Mouse (Mus musculus): Measurements from ENCODE around the gene Fcrl6. TPM values are rescaled to one million over a fixed set of nuclear protein-coding genes. Genes with fewer than 3 reads are reported as not detected.

Gene Fcrl6
- total RNA-seq, 2 experiments from 2014 or later: not detected

- no peak for DNase-seq
- intact Hi-C loops (cut with DNase I; ENCODE audit: low total_unique reads): no loop called here
Observed at GRCm38 (mm10) chr1:172555638-172556037, 46.7 kb downstream of the Fcrl6 start, which contains the start of gene Vsig8. Vsig8 (plus strand) TSS chr1:172555938.

- DNase-seq: no peak
- intact Hi-C loops (cut with DNase I; ENCODE audit: low total_unique reads): no loop called here
Observed at GRCm38 (mm10) chr1:172552623-172553022, 49.7 kb downstream of the Fcrl6 start.

- DNase-seq: no peak
- intact Hi-C loops (cut with DNase I; ENCODE audit: low total_unique reads): no loop called here
Observed at GRCm38 (mm10) chr1:172551009-172551408, 51.3 kb downstream of the Fcrl6 start.

- intact Hi-C loops (cut with DNase I; ENCODE audit: low total_unique reads): no loop called here
Observed at GRCm38 (mm10) chr1:172550551-172550951, 51.8 kb downstream of the Fcrl6 start.

GRCm38 (mm10) chr1:172549717-172550116 is 52.6 kb downstream of the Fcrl6 start:
- intact Hi-C loops (cut with DNase I; ENCODE audit: low total_unique reads): no loop called here
- DNase-seq: no peak

More at GRCm38 (mm10) chr1:172550551-172550951, 51.8 kb downstream of the Fcrl6 start:
- no peak for DNase-seq

- no peak for DNase-seq
- intact Hi-C loops (cut with DNase I; ENCODE audit: low total_unique reads): no loop called here
Observed at GRCm38 (mm10) chr1:172549314-172549713, 53.0 kb downstream of the Fcrl6 start.

- no peak for DNase-seq
- intact Hi-C loops (cut with DNase I; ENCODE audit: low total_unique reads): no loop called here
Observed at GRCm38 (mm10) chr1:172548501-172548900, 53.9 kb downstream of the Fcrl6 start.

Other genes with a start within 250 kb of the Fcrl6 start
- 1 to 10 TPM; 4.4 to 4.8 TPM for gene Pigm, start 226.0 kb downstream of the Fcrl6 start, total RNA-seq (2021)
- gene Slamf9, start 127.2 kb downstream of the Fcrl6 start, total RNA-seq (2021): under 1 TPM; 0.33 to 0.57 TPM
- gene Igsf9, start 120.8 kb downstream of the Fcrl6 start, total RNA-seq (2021): under 1 TPM; 0.37 to 0.51 TPM
- 10 to 100 TPM; 60.4 to 61.2 TPM for gene Tagln2, start 102.5 kb downstream of the Fcrl6 start, total RNA-seq (2021)
- gene Cfap45, start 81.8 kb downstream of the Fcrl6 start, total RNA-seq (2021): under 1 TPM; 0.40 to 0.45 TPM
- not detected for gene Vsig8, start 46.6 kb downstream of the Fcrl6 start, total RNA-seq (2021)
- not detected for gene Slamf8, start 12.0 kb downstream of the Fcrl6 start, total RNA-seq (2021)
- gene Dusp23, start 30.4 kb upstream of the Fcrl6 start, total RNA-seq (2021): 10 to 100 TPM; 17.4 to 18.4 TPM
- gene Crp, start 95.5 kb upstream of the Fcrl6 start, total RNA-seq (2021): not detected